Comparison of ENCODE assay signal across 21 mouse cellular contexts in genomic region chr9:85675131-85675905, GRCm38 (mm10).
DNase-seq lines count a peak whose midpoint lies in the region; ATAC-seq and TF ChIP-seq lines count a peak whose summit lies in the region.
"Had no signal": no experiment of that assay in that cellular context is flagged by ENCODE, and none has a peak within 500 bp of the region (broad histone marks: within the 10 kb centered on the region; RNA-seq: fewer than 3 reads in every experiment).

No protein-coding gene starts in this region.

- H3K79me3 ChIP-seq in C2C12 (ENCODE audit: low read depth): no peaks in the 10 kb centered on the region

- no peak overlapping the region for H3K4me2 ChIP-seq in limb, embryonic 11.5 days (ENCODE audit: low read depth, severe bottlenecking)
- H3K4me2 ChIP-seq in embryonic facial prominence, embryonic 14.5 days (ENCODE audit: low read depth, low read length): no peak overlapping the region
- H3K4me2 ChIP-seq: forebrain, embryonic 12.5 days; heart, embryonic 13.5 days; hindbrain, embryonic 15.5 days had no signal

- H3K9me3 ChIP-seq in limb, embryonic 11.5 days (ENCODE audit: control insufficient read depth, low read length): no peaks in the 10 kb centered on the region
- no peaks in the 10 kb centered on the region for H3K9me3 ChIP-seq in limb, embryonic 10.5 days (replicated peaks)
- H3K9me3 ChIP-seq in embryonic facial prominence, embryonic 14.5 days (ENCODE audit: control insufficient read depth, low read length): no peaks in the 10 kb centered on the region
- H3K9me3 ChIP-seq: forebrain, embryonic 12.5 days; heart, embryonic 13.5 days; hindbrain, embryonic 15.5 days had no signal

- no peaks in the 10 kb centered on the region for H3K36me3 ChIP-seq in limb, embryonic 11.5 days (ENCODE audit: control insufficient read depth, insufficient read depth, low read length)
- H3K36me3 ChIP-seq in limb, embryonic 10.5 days: no peaks in the 10 kb centered on the region
- H3K36me3 ChIP-seq in C2C12 (ENCODE audit: control insufficient read depth, insufficient read depth): no peaks in the 10 kb centered on the region
- H3K36me3 ChIP-seq in embryonic facial prominence, embryonic 14.5 days (ENCODE audit: control insufficient read depth, insufficient read depth, low read length): no peaks in the 10 kb centered on the region
- H3K36me3 ChIP-seq in kidney, adult 2 months (ENCODE audit: control insufficient read depth, insufficient read depth, low read length): no peaks in the 10 kb centered on the region
- H3K36me3 ChIP-seq: forebrain, embryonic 12.5 days; heart, embryonic 13.5 days; hindbrain, embryonic 15.5 days had no signal

- no peaks in the 10 kb centered on the region for H3K27me3 ChIP-seq in limb, embryonic 11.5 days (ENCODE audit: control insufficient read depth, insufficient read depth, low read length)
- H3K27me3 ChIP-seq in limb, embryonic 10.5 days (ENCODE audit: low read depth, poor library complexity, severe bottlenecking): no peaks in the 10 kb centered on the region
- no peaks in the 10 kb centered on the region for H3K27me3 ChIP-seq in C2C12 (ENCODE audit: control insufficient read depth, insufficient read depth, insufficient read length)
- H3K27me3 ChIP-seq in embryonic facial prominence, embryonic 14.5 days (replicated peaks; ENCODE audit: control insufficient read depth, insufficient read depth, low read length): no peaks in the 10 kb centered on the region
- no peaks in the 10 kb centered on the region; the same call in 1 of the 2 replicates for H3K27me3 ChIP-seq in kidney, adult 2 months (replicated peaks; ENCODE audit: control insufficient read depth, insufficient read depth, low read length)
- H3K27me3 ChIP-seq: forebrain, embryonic 12.5 days; heart, embryonic 13.5 days; hindbrain, embryonic 15.5 days had no signal

- ATAC-seq in limb, embryonic 11.5 days (ENCODE audit: insufficient number of reproducible peaks, low FRiP score, low TSS enrichment, low read depth): no peak
- no peak for ATAC-seq in embryonic facial prominence, embryonic 14.5 days (ENCODE audit: low read depth)
- ATAC-seq: forebrain, embryonic 16.5 days had no signal

- intact Hi-C loops in gastrocnemius, postnatal 14 days (cut with DNase I; ENCODE audit: low total_unique reads): no loop called here

- no peaks in the 10 kb centered on the region for H3K79me2 ChIP-seq in C2C12 (ENCODE audit: control insufficient read depth, insufficient read depth)

- 81% methylated on average over 10 of the region's 10 CpGs for WGBS in limb, embryonic 11.5 days
- WGBS in limb, embryonic 10.5 days: 82% methylated on average over 10 of the region's 10 CpGs
- 62% methylated on average over 10 of the region's 10 CpGs for WGBS in embryonic facial prominence, embryonic 14.5 days
- 70% methylated on average over 10 of the region's 10 CpGs for WGBS in kidney, adult 2 months

- H3ac ChIP-seq in C2C12 (ENCODE audit: control insufficient read depth, insufficient read length, low read depth): no peak overlapping the region

- peak; percentile 10 for DNase-seq in limb, embryonic 11.5 days (ENCODE audit: low spot score)
- DNase-seq in limb, embryonic 10.5 days (ENCODE audit: low spot score): no peak
- peak; percentile 46 for DNase-seq in 3T3-L1 (ENCODE audit: low read depth, low spot score)
- DNase-seq in embryonic facial prominence, embryonic 14.5 days (ENCODE audit: low spot score): peak; percentile 32
- DNase-seq in adrenal gland, postnatal 36 days: no peak
- DNase-seq in gastrocnemius, postnatal 14 days: no peak
- no peak for DNase-seq in kidney, adult 2 months
- DNase-seq: adrenal gland, adult 2 months; adrenal gland, postnatal 25 days; B cell, adult 2 months; cerebellum, adult 11-12 months; cerebellum, adult 9-10 months; cerebellum, postnatal 36 days; gastrocnemius, adult 2 months; gastrocnemius, postnatal 36 days; heart, postnatal 36 days had no signal

- TF ChIP-seq POLR2A in kidney, adult 2 months (IDR thresholded peaks at IDR 0.05; ENCODE audit: low read depth, low read length): no peak

- no peak overlapping the region for H3K4me3 ChIP-seq in limb, embryonic 11.5 days (ENCODE audit: low read depth, low read length)
- H3K4me3 ChIP-seq in limb, embryonic 10.5 days: no peak overlapping the region
- no peak overlapping the region for H3K4me3 ChIP-seq in C2C12 (ENCODE audit: insufficient read depth, poor library complexity, severe bottlenecking)
- no peak overlapping the region for H3K4me3 ChIP-seq in embryonic facial prominence, embryonic 14.5 days (ENCODE audit: low read depth, low read length)
- no peak overlapping the region for H3K4me3 ChIP-seq in kidney, adult 2 months (ENCODE audit: insufficient read depth, low read depth, low read length)
- H3K4me3 ChIP-seq: forebrain, embryonic 12.5 days; gastrocnemius, adult 2 months; heart, embryonic 13.5 days; hindbrain, embryonic 15.5 days had no signal

- TF ChIP-seq CTCF in C2C12 (IDR thresholded peaks at IDR 0.05; ENCODE audit: control insufficient read depth, insufficient read depth, insufficient read length): no peak
- TF ChIP-seq CTCF in kidney, adult 2 months (conservative IDR thresholded peaks at IDR 0.05; ENCODE audit: insufficient read depth, insufficient read length, low read depth, low read length): no peak

- H3K27ac ChIP-seq in limb, embryonic 11.5 days (replicated peaks; ENCODE audit: low read depth, low read length): no peak overlapping the region
- no peak overlapping the region for H3K27ac ChIP-seq in limb, embryonic 10.5 days
- H3K27ac ChIP-seq in embryonic facial prominence, embryonic 14.5 days (replicated peaks; ENCODE audit: low read depth, low read length): no peak overlapping the region
- no peak overlapping the region for H3K27ac ChIP-seq in kidney, adult 2 months (ENCODE audit: insufficient read depth, low read depth, low read length)
- H3K27ac ChIP-seq: forebrain, embryonic 12.5 days; gastrocnemius, adult 2 months; heart, embryonic 13.5 days; hindbrain, embryonic 15.5 days had no signal

- H3K4me1 ChIP-seq in limb, embryonic 11.5 days (ENCODE audit: control insufficient read depth, insufficient read depth, low read length): no peaks in the 10 kb centered on the region
- peaks cover 6% of the 10 kb centered on the region for H3K4me1 ChIP-seq in limb, embryonic 10.5 days
- H3K4me1 ChIP-seq in embryonic facial prominence, embryonic 14.5 days (ENCODE audit: control insufficient read depth, insufficient read depth, low read length): peaks cover 15% of the 10 kb centered on the region
- H3K4me1 ChIP-seq in kidney, adult 2 months (ENCODE audit: control insufficient read depth, insufficient read depth, low read length): no peaks in the 10 kb centered on the region

- H3K9ac ChIP-seq in limb, embryonic 11.5 days (ENCODE audit: low read length): no peak overlapping the region
- no peak overlapping the region for H3K9ac ChIP-seq in embryonic facial prominence, embryonic 14.5 days (ENCODE audit: low read depth, low read length)
- H3K9ac ChIP-seq: forebrain, embryonic 12.5 days; heart, embryonic 13.5 days; hindbrain, embryonic 15.5 days had no signal

TF ChIP-seq in C2C12, 6 proteins besides CTCF, POLR2A, EP300 and RAD21:
- TF ChIP-seq CEBPB (IDR thresholded peaks at IDR 0.05; ENCODE audit: low read depth) (no peak), USF1 (IDR thresholded peaks at IDR 0.05; ENCODE audit: low read depth) (peak; percentile 68), MYOD1 (IDR thresholded peaks at IDR 0.05; ENCODE audit: control insufficient read depth, insufficient read length, low read depth) (no peak), MAX (IDR thresholded peaks at IDR 0.05) (no peak)

Comparison
In these comparisons a context has a peak if more than half of its experiments do, and no peak if none do; other contexts are left out.
1. DNase-seq: peak in limb, embryonic 11.5 days (single experiment), 3T3-L1 (single experiment) and embryonic facial prominence, embryonic 14.5 days (single experiment); none in limb, embryonic 10.5 days (single experiment), adrenal gland, postnatal 36 days (0 of 2), gastrocnemius, postnatal 14 days (single experiment) and kidney, adult 2 months (single experiment).